Mouse (Mus musculus) layer of hippocampus, postnatal 10 days (tissue): ENCODE data around the gene Zc3h8. TPM values are rescaled to one million over a fixed set of nuclear protein-coding genes. Genes with fewer than 3 reads are reported as not detected.

Source experiments
- DNase-seq, 2 experiments: peaks; one replicate each; pipeline ENCODE4 v3.0.0; 2021; ENCODE audit warnings: low spot score in 2 of 2
- microRNA-seq, 2 experiments: library from miRNA; unstranded; fragments of <30 nt; microRNA quantifications; one replicate each; pipeline ENCODE4 v1.2.0; 2021
- total RNA-seq, 2 experiments: library from RNA; stranded (reverse); gene quantifications; 2 replicates each; pipeline ENCODE4 v1.2.3; 2021

Zc3h8 gene
- total RNA-seq, 2 experiments from 2014 or later, result 6.7 to 7.2 TPM

DNA sequence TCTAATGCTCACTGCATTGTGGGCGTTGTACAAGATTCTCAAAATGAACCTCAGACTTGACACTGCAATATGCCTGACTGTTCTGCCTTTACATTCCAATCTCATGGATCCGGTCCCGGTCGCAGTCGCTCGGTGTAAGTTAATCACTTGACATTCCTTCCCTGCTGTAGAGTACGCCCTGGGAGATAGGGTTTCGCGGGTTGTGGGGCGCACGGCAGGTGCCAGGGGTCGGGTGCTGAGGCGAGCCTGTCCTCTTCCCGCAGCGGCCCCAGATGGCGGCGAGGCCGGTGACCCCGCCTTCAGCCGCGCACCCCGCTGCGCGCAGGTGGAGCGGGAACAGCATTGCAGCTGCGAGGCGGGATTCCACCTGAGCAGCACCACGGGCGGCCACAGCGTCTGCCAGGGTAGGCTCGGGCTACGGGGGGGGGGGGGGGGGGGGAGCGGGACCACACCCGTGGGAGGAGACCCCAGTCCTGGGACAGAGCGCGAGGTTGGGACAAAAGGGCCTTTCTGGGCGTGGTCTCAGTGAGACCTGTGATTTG, 51.6 kb downstream of the Zc3h8 start:
- DNase-seq, result no peak

- DNase-seq, result no peak
Observed at GRCm38 (mm10) chr2:128890661-128891335, 53.1 kb downstream of the Zc3h8 start.

GRCm38 (mm10) chr2:128887866-128888550, 55.9 kb downstream of the Zc3h8 start:
- DNase-seq, result no peak

GRCm38 (mm10) chr2:128885225-128885811, 58.6 kb downstream of the Zc3h8 start:
- DNase-seq, result no peak

- DNase-seq, result no peak
Observed at GRCm38 (mm10) chr2:128881236-128881635, 62.6 kb downstream of the Zc3h8 start.

Small RNAs within 50 kb of the gene (microRNA-seq; reads per million reads assigned to microRNA genes)
- gene Gm22859, result 0 reads per million in 2 experiments

Other genes with a start within 250 kb of the Zc3h8 start
- 10 to 100 TPM; 16.1 to 21.9 TPM for gene Mertk, start 245.1 kb downstream of the Zc3h8 start, total RNA-seq
- gene Tmem87b, start 126.0 kb downstream of the Zc3h8 start, total RNA-seq, result 10 to 100 TPM; 36.4 to 40.4 TPM
- 1 to 10 TPM; 2.3 TPM for gene Fbln7, start 81.1 kb downstream of the Zc3h8 start, total RNA-seq
- 10 to 100 TPM; 13.0 to 13.2 TPM for gene Zc3h6, start 23.3 kb upstream of the Zc3h8 start, total RNA-seq
- 10 to 100 TPM; 10.8 to 11.6 TPM for gene Gm10762, start 23.6 kb upstream of the Zc3h8 start, total RNA-seq
- gene Vinac1, start 104.1 kb upstream of the Zc3h8 start, total RNA-seq, result under 1 TPM; 0.18 to 0.27 TPM
- 10 to 100 TPM; 61.4 to 62.4 TPM for gene Ttl, start 121.9 kb upstream of the Zc3h8 start, total RNA-seq
- 10 to 100 TPM; 17.5 to 19.5 TPM for gene Polr1b, start 156.9 kb upstream of the Zc3h8 start, total RNA-seq
- 10 to 100 TPM; 11.4 to 11.6 TPM for gene Chchd5, start 185.6 kb upstream of the Zc3h8 start, total RNA-seq